Mouse (Mus musculus) c-Kit-negative CD71-positive TER-119-positive erythroid progenitor cells, embryonic 14.5 days (primary cell): Measurements from ENCODE around the gene Gm2007.
"Not testable (repeated sequence)": the region's sequence is repeated elsewhere in the genome, so short reads cannot be mapped to it uniquely, and the experiment has no call there.

Experiments
- DNase-seq: peaks from one replicate; pipeline ENCODE4 v3.0.0-alpha.2; 2013; ENCODE audit warnings: low read depth, low spot score

Gm2007 gene

GRCm38 (mm10) chr2:175741237-175741636 lies at the start of gene Gm2007:
Gm2007 (plus strand) TSS chr2:175741537.
- DNase-seq: not testable (repeated sequence)

- DNase-seq: not testable (repeated sequence)
These were observed 37.8 kb upstream of the Gm2007 start, which contains the start of gene Zfp969 for GRCm38 (mm10) chr2:175703546-175703945. Zfp969 (minus strand) TSS chr2:175703646.

- not testable (repeated sequence) for DNase-seq
These were observed 59.7 kb downstream of the Gm2007 start, which contains the start of gene Gm14288 for GRCm38 (mm10) chr2:175800993-175801392. Gm14288 (minus strand) TSS chr2:175801093.
